Mouse (Mus musculus) ES-E14 (cell line): ENCODE results near the gene Nalcn.

Source experiments
- CHD2 ChIP-seq: IDR thresholded peaks from 2 replicates; pipeline ENCODE4 v1.6.1; 2014; ENCODE audit warnings: mild to moderate bottlenecking, low read depth, low read length, inconsistent platforms
- HCFC1 ChIP-seq: IDR thresholded peaks from 2 replicates; pipeline ENCODE4 v1.6.1; 2012; ENCODE audit warnings: low read length, inconsistent platforms, borderline replicate concordance; ENCODE audit not compliant: insufficient read depth
- MAFK ChIP-seq: IDR thresholded peaks from 2 replicates; pipeline ENCODE4 v1.6.1; 2014; ENCODE audit warnings: mild to moderate bottlenecking, low read depth, low read length, inconsistent platforms; ENCODE audit not compliant: insufficient read depth
- ZC3H11A ChIP-seq: IDR thresholded peaks from 2 replicates; pipeline ENCODE4 v1.6.1; 2012; ENCODE audit warnings: low read depth, mild to moderate bottlenecking, inconsistent platforms, low read length, borderline replicate concordance
- ZNF384 ChIP-seq: IDR thresholded peaks from 2 replicates; pipeline ENCODE4 v1.6.1; 2012; ENCODE audit warnings: low read depth, low read length, inconsistent platforms

GRCm38 (mm10) chr14:123582433-123582832 is 44.5 kb downstream of the Nalcn start:
- no peak for TF ChIP-seq ZC3H11A
- no peak for TF ChIP-seq HCFC1
- no peak for TF ChIP-seq CHD2
- TF ChIP-seq ZNF384: no peak
- no peak for TF ChIP-seq MAFK
